23 mouse cellular contexts compared by ENCODE assay signal in the genomic region with DNA sequence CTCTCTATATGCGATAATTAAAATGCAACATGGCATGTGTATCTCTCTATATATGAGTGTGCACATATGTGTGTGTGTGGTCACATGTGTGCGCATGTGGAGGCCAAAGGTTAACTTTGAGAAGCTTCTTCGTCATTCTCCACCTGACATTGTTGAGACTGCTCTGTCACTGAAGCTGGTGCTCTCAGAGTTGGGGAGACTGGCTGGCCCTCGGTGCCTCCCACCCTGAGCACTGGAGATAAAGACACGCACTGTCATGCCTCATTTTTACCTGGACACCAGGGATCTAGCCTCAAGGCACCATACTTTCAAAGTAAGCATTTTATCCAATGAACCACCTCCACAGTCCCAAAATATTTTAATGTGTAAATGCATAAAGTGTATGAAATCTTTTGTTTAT. TPM values are rescaled to one million over a fixed set of nuclear protein-coding genes. Genes with fewer than 3 reads are reported as not detected.
A peak's percentile ranks its signal among the peaks of the same experiment; 100 is the strongest.
DNase-seq lines count a peak whose midpoint lies in the region; ATAC-seq lines count a peak whose summit lies in the region.
"Had no signal": no experiment of that assay in that cellular context is flagged by ENCODE, and none has a peak within 500 bp of the region (broad histone marks: within the 10 kb centered on the region; RNA-seq: fewer than 3 reads in every experiment).

No protein-coding gene starts in this region.

- no peak overlapping the region for H3K27ac ChIP-seq in heart, embryonic 12.5 days (ENCODE audit: poor library complexity, severe bottlenecking)
- peak overlapping the region; percentile 91 for H3K27ac ChIP-seq in liver, embryonic 12.5 days
- H3K27ac ChIP-seq: heart, embryonic 15.5 days; hindbrain, embryonic 10.5 days; midbrain, embryonic 15.5 days; neural tube, embryonic 15.5 days had no signal

- H3K9ac ChIP-seq in heart, embryonic 12.5 days: no peak overlapping the region
- peak overlapping the region; percentile 55 for H3K9ac ChIP-seq in liver, embryonic 12.5 days
- H3K9ac ChIP-seq: heart, embryonic 15.5 days; midbrain, embryonic 15.5 days; neural tube, embryonic 15.5 days had no signal

- no peak for DNase-seq in heart, adult 9 months (ENCODE audit: low spot score in 2 of 2)
- DNase-seq in c-Kit-positive CD71-positive TER-119-positive erythroid progenitor cells, embryonic 14.5 days (ENCODE audit: low spot score): peak; percentile 68
- DNase-seq in left cerebral cortex, adult 8-10 months (ENCODE audit: low spot score in 2 of 2): no peak
- DNase-seq in testis, postnatal 14 days (ENCODE audit: low spot score): no peak
- DNase-seq: cerebellum, adult 9-11 months; gastrocnemius, postnatal 25 days; kidney, adult 11 months; left cerebral cortex, postnatal 4 days; lung, adult 18-20 months; lung, postnatal 14 days; right cerebral cortex, postnatal 25 days; thymus, postnatal 36 days had no signal

- WGBS in heart, embryonic 12.5 days: 78% methylated on average over 5 of the region's 5 CpGs
- WGBS in liver, embryonic 12.5 days (ENCODE audit: insufficient replicate concordance): 42% methylated on average over 5 of the region's 5 CpGs

- H3K36me3 ChIP-seq in heart, embryonic 12.5 days: no peaks in the 10 kb centered on the region
- no peaks in the 10 kb centered on the region for H3K36me3 ChIP-seq in liver, embryonic 12.5 days
- H3K36me3 ChIP-seq: heart, embryonic 15.5 days; hindbrain, embryonic 10.5 days; midbrain, embryonic 15.5 days; neural tube, embryonic 15.5 days had no signal

- peaks cover 8% of the 10 kb centered on the region for H3K4me1 ChIP-seq in heart, embryonic 12.5 days (replicated peaks)
- peaks cover 99% of the 10 kb centered on the region for H3K4me1 ChIP-seq in liver, embryonic 12.5 days

- no peaks in the 10 kb centered on the region for H3K27me3 ChIP-seq in heart, embryonic 12.5 days (replicated peaks)
- no peaks in the 10 kb centered on the region for H3K27me3 ChIP-seq in liver, embryonic 12.5 days (replicated peaks)
- H3K27me3 ChIP-seq: CH12.LX; heart, embryonic 15.5 days; midbrain, embryonic 15.5 days; neural tube, embryonic 15.5 days had no signal

- H3K9me3 ChIP-seq in heart, embryonic 12.5 days (replicated peaks): no peaks in the 10 kb centered on the region
- no peaks in the 10 kb centered on the region for H3K9me3 ChIP-seq in liver, embryonic 12.5 days (replicated peaks)
- H3K9me3 ChIP-seq: heart, embryonic 15.5 days; hindbrain, embryonic 10.5 days; megakaryocyte, embryonic 14.5 days; midbrain, embryonic 15.5 days; neural tube, embryonic 15.5 days had no signal

- H3K4me3 ChIP-seq in heart, embryonic 12.5 days: no peak overlapping the region
- H3K4me3 ChIP-seq in liver, embryonic 12.5 days: no peak overlapping the region
- H3K4me3 ChIP-seq: heart, embryonic 15.5 days; hindbrain, embryonic 10.5 days; megakaryocyte, embryonic 14.5 days; midbrain, embryonic 15.5 days; neural tube, embryonic 15.5 days had no signal

- peak; percentile 88 for ATAC-seq in heart, embryonic 12.5 days (ENCODE audit: insufficient number of reproducible peaks, low FRiP score)
- peak; percentile 91 for ATAC-seq in liver, embryonic 12.5 days
- ATAC-seq in megakaryocyte-erythroid progenitor cell, adult 5-6 weeks (replicated peaks; ENCODE audit: low FRiP score, low TSS enrichment, poor library complexity, severe bottlenecking): peak; percentile 44; the same call in 1 of the 2 replicates
- ATAC-seq: forebrain, embryonic 16.5 days; midbrain, embryonic 15.5 days had no signal

- no peak overlapping the region for H3K4me2 ChIP-seq in heart, embryonic 12.5 days
- peak overlapping the region; percentile 42 for H3K4me2 ChIP-seq in liver, embryonic 12.5 days
- H3K4me2 ChIP-seq: heart, embryonic 15.5 days; midbrain, embryonic 15.5 days; neural tube, embryonic 15.5 days had no signal

RNA-seq across cellular contexts. Expression of a gene that starts 41.4 kb away (rescaled TPM):
- polyA plus RNA-seq in heart, embryonic 12.5 days (2016; fragmentation: Nextera tagmentation; extraction: Ambion mirVana): 0.32 and 0.70 TPM in 2 replicates
- 5.3 and 6.4 TPM in 2 replicates for polyA plus RNA-seq in liver, embryonic 12.5 days (2016; fragmentation: Nextera tagmentation; extraction: Ambion mirVana)
- total RNA-seq in megakaryocyte-erythroid progenitor cell, adult 5-6 weeks (2014; fragmentation: Nextera tagmentation): 11.2 and 12.2 TPM in 2 replicates
- total RNA-seq in megakaryocyte-erythroid progenitor cell, adult 5-6 weeks (2017): 3.7 and 4.2 TPM in 2 replicates
- total RNA-seq in left cerebral cortex, adult 8-10 months (2022): not detected
- total RNA-seq: gastrocnemius, postnatal 25 days; left cerebral cortex, postnatal 4 days had no signal
- polyA plus RNA-seq: cortical plate, adult 2 months; forebrain, embryonic 16.5 days; neural tube, embryonic 15.5 days had no signal

Comparison
In these comparisons a context has a peak if more than half of its experiments do, and no peak if none do; other contexts are left out.
1. RNA of a gene that starts 41.4 kb away (total RNA-seq): 3.7 to 12.2 TPM in megakaryocyte-erythroid progenitor cell, adult 5-6 weeks; not detected in left cerebral cortex, adult 8-10 months; every median in the first group is over 4 times any median in the second.
2. Peak in every context shown above with its lines, with median percentiles within 50 percentile points of each other: ATAC-seq.